Mouse (Mus musculus): ENCODE measurements around the gene Tmco1.

Gene Tmco1

GRCm38 (mm10) chr1:167363322-167363721, 55.1 kb downstream of the Tmco1 start:
- H3K36me3 ChIP-seq (ENCODE audit: control insufficient read depth, insufficient read depth, low read length, poor library complexity, severe bottlenecking) = peaks cover 11% of the 10 kb centered on the region; the same call in 1 of the 2 replicates
- no peaks in the 10 kb centered on the region for H3K27me3 ChIP-seq (ENCODE audit: control insufficient read depth, insufficient read depth, low read length, poor library complexity, severe bottlenecking)
- no peak for DNase-seq (ENCODE audit: low read depth, low spot score)

DNA sequence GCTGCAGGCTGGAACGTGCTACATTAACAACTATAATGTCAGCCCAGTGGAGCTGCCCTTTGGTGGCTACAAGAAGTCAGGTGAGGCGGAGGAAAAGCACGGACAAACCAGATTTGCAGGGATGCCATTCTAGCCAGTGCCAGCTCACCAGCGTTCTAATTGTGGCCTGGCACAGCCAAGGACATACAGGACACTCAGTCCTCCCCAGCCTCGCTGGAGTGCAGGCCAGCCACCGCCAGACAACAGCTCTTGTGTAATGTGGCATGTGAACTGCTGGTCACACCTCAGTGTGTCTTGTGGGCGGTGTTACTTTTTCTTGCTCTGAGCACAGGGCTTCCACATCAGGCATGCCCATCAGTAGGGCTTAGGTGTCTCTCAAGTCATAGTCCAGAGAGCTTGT, 57.6 kb downstream of the Tmco1 start:
- Histone ChIP-seq H3K27me3 (ENCODE audit: control insufficient read depth, insufficient read depth, low read length, poor library complexity, severe bottlenecking) (no peaks in the 10 kb centered on the region), H3K36me3 (ENCODE audit: control insufficient read depth, insufficient read depth, low read length, poor library complexity, severe bottlenecking) (peaks cover 2% of the 10 kb centered on the region; the same call in 1 of the 2 replicates)
- DNase-seq (ENCODE audit: low read depth, low spot score) = no peak

DNA sequence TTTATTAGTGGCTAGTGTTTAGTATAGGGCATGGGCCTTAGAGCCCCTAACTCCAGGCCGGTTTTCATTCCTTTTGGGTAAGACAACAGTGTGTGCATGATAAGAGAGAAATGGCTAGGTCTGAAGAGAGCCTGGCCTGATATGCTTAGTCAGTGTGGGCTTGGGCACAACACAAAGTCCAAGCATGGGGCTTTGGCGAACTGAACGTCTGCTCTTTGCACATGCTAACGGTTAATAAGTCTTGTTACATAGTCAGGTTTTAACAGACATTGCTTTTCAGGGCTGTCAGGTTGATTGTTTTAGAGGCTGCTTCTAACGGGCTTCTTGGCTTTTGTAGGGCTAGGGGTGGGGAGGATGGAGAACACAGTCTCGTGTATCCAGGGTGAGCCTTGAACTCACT, 58.4 kb downstream of the Tmco1 start:
- Histone ChIP-seq H3K36me3 (ENCODE audit: control insufficient read depth, insufficient read depth, low read length, poor library complexity, severe bottlenecking) (peaks cover 2% of the 10 kb centered on the region; the same call in 1 of the 2 replicates), H3K27me3 (ENCODE audit: control insufficient read depth, insufficient read depth, low read length, poor library complexity, severe bottlenecking) (no peaks in the 10 kb centered on the region)
- no peak for DNase-seq (ENCODE audit: low read depth, low spot score)

DNA sequence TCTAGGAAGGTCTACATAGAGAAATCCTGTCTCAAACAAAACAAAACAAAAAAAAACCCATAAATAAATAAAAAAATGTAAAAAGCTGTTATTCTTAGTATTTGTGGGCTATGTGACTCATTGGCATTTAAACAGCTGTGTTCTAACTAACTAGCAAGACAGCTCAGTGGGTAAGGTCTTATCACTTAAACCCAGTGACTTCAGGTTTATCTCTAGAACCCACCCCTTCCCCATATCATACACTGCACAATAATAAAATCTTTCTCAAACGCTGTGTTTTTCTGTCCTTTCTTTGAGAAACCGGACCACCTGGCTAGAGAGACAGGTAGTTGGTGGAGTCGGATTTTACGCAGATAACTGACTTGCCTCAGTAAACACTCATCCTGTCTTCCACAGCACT, 59.8 kb downstream of the Tmco1 start:
- Histone ChIP-seq H3K36me3 (ENCODE audit: control insufficient read depth, insufficient read depth, low read length, poor library complexity, severe bottlenecking) (peaks cover 2% of the 10 kb centered on the region; the same call in 1 of the 2 replicates), H3K27me3 (ENCODE audit: control insufficient read depth, insufficient read depth, low read length, poor library complexity, severe bottlenecking) (no peaks in the 10 kb centered on the region)
- no peak for DNase-seq (ENCODE audit: low read depth, low spot score)

GRCm38 (mm10) chr1:167368513-167368912, 60.3 kb downstream of the Tmco1 start:
- Histone ChIP-seq H3K36me3 (ENCODE audit: control insufficient read depth, insufficient read depth, low read length, poor library complexity, severe bottlenecking) (peaks cover 2% of the 10 kb centered on the region; the same call in 1 of the 2 replicates), H3K27me3 (ENCODE audit: control insufficient read depth, insufficient read depth, low read length, poor library complexity, severe bottlenecking) (no peaks in the 10 kb centered on the region)
- no peak for DNase-seq (ENCODE audit: low read depth, low spot score)

DNA sequence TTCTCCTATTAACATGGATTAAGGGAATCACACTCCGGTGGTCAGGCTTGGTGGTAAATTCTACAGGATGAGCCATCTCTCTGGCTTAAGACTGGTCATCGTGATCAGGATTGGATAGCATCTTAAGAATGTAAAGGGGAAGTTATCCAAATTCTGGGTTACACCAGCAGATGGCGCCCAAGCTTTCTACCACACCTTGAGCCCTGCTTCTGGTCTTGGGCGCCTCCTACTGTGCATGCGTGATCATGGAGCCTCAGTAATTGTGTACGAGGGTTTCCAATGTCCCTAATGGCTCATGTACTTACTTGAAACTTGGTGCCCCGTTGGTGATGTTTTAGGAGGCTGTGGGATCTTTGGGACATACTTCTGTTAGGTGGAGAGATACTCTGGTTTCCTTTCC, 61.7 kb downstream of the Tmco1 start:
- H3K36me3 ChIP-seq (ENCODE audit: control insufficient read depth, insufficient read depth, low read length, poor library complexity, severe bottlenecking) = no peaks in the 10 kb centered on the region; the same call in 1 of the 2 replicates
- no peaks in the 10 kb centered on the region for H3K27me3 ChIP-seq (ENCODE audit: control insufficient read depth, insufficient read depth, low read length, poor library complexity, severe bottlenecking)

DNA sequence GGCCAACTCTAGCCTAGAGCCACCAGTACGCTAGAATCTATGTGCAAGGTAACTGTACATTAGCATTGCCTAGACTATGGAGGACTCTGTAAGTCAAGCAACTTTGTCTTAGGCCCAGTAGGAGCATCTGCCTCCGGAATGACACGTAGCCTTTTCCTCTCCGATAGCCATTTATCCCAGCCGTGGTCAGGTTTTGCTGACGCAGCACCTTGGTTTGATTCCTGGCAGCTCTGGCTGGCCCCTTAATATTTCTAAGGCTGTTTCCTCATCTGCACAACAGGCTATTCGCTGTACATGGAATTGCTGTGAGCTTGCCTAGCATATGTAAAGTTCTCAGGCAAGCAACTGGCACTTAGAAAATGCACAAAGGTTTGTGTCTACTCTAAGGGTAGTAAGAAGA, 64.6 kb downstream of the Tmco1 start:
- DNase-seq (ENCODE audit: low read depth, low spot score) = no peak
- H3K36me3 ChIP-seq (ENCODE audit: control insufficient read depth, insufficient read depth, low read length, poor library complexity, severe bottlenecking) = no peaks in the 10 kb centered on the region
- no peaks in the 10 kb centered on the region for H3K27me3 ChIP-seq (ENCODE audit: control insufficient read depth, insufficient read depth, low read length, poor library complexity, severe bottlenecking)

More for the DNA sequence above, 61.7 kb downstream of the Tmco1 start:
- peak; percentile 95 for DNase-seq (ENCODE audit: low read depth, low spot score)

GRCm38 (mm10) chr1:167374003-167374784, 66.0 kb downstream of the Tmco1 start:
- DNase-seq (ENCODE audit: low read depth, low spot score) = peak; percentile 84
- H3K27me3 ChIP-seq (ENCODE audit: control insufficient read depth, insufficient read depth, low read length, poor library complexity, severe bottlenecking) = no peaks in the 10 kb centered on the region
- no peaks in the 10 kb centered on the region for H3K36me3 ChIP-seq (ENCODE audit: control insufficient read depth, insufficient read depth, low read length, poor library complexity, severe bottlenecking)

DNA sequence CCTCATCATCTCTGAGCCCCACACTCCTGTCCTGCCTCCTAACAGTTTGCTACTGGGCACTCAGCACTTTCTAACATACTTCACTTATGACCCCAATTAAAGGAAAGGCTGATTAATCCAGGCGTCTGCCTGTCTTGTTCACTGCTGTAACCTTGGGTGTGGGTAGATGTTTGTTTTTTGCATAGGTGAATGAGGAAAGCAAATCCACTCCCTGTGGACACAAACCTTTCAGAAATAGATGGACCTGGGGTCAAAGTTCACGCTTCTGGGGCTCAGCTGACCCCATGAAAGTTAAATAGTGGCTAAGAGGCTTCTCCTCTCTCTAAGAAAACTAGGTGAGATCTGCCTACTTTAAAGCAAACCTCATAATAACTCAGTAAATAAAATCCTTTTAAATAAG, 66.8 kb downstream of the Tmco1 start:
- Histone ChIP-seq H3K36me3 (ENCODE audit: control insufficient read depth, insufficient read depth, low read length, poor library complexity, severe bottlenecking) (no peaks in the 10 kb centered on the region), H3K27me3 (ENCODE audit: control insufficient read depth, insufficient read depth, low read length, poor library complexity, severe bottlenecking) (no peaks in the 10 kb centered on the region)
- DNase-seq (ENCODE audit: low read depth, low spot score) = no peak

DNA sequence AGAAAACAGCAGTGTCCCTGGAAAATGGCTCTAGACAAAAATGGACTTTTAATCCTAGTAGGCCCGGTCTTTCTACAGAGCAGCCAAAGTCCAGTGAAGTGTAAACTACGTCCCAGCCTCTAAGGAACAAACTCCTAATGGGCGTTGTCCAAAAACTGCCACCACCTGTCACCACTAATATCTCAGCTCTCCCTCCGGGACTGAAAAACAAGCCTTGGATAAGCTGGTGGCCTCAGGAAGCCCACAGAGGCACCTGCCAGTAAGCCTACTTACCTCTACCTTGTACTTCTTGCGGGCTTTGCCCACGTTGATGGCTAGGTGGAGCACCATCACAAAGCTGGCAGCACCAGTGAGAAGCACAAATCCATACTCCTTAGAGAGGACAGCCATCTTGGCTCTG, 69.8 kb downstream of the Tmco1 start:
- no peaks in the 10 kb centered on the region for H3K27me3 ChIP-seq (ENCODE audit: control insufficient read depth, insufficient read depth, low read length, poor library complexity, severe bottlenecking)
- H3K36me3 ChIP-seq (ENCODE audit: control insufficient read depth, insufficient read depth, low read length, poor library complexity, severe bottlenecking) = no peaks in the 10 kb centered on the region
- no peak for DNase-seq (ENCODE audit: low read depth, low spot score)

DNA sequence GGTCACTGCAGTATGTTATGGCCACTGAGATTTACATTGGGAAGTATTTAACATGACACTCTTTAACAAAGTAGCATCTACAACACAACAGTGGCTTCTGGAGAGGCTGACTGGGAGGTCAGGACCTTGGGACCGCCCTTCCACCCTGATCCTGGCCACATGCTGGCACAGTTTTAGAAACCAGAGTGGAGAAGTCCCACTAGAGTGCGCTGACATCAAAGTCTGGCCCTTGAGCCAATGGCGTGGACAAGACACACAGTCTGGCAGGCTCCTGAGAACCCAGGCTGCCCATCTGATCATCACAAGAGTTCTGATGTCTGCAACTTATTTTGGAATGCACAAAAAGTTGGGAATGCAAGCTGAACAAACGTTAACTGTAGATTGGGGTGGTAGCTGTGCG, 71.6 kb downstream of the Tmco1 start:
- no peak for DNase-seq (ENCODE audit: low read depth, low spot score)
- H3K27me3 ChIP-seq (ENCODE audit: control insufficient read depth, insufficient read depth, low read length, poor library complexity, severe bottlenecking) = no peaks in the 10 kb centered on the region
- H3K36me3 ChIP-seq (ENCODE audit: control insufficient read depth, insufficient read depth, low read length, poor library complexity, severe bottlenecking) = no peaks in the 10 kb centered on the region

DNA sequence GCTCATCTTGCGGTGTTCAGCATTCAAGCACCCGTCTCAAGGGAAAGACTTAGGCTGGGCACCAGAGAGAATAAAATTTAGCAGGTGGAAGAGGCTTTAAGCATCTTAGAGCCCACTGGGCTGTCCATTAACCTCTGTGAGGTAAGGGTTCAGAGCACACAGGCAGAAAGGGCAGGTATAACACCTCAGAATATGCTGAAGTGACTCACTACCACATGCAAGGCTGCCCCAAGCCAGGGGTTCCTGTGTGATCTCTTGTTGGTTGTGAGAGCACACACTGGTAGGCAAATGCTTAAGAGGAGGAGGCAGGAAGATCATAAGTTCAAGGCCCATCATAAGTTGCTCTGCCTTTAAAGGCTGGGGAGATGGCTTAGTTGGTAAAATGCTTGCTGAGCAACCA, 72.0 kb downstream of the Tmco1 start:
- Histone ChIP-seq H3K36me3 (ENCODE audit: control insufficient read depth, insufficient read depth, low read length, poor library complexity, severe bottlenecking) (no peaks in the 10 kb centered on the region), H3K27me3 (ENCODE audit: control insufficient read depth, insufficient read depth, low read length, poor library complexity, severe bottlenecking) (no peaks in the 10 kb centered on the region)
- DNase-seq (ENCODE audit: low read depth, low spot score) = no peak

- Histone ChIP-seq H3K36me3 (ENCODE audit: control insufficient read depth, insufficient read depth, low read length, poor library complexity, severe bottlenecking) (no peaks in the 10 kb centered on the region), H3K27me3 (ENCODE audit: control insufficient read depth, insufficient read depth, low read length, poor library complexity, severe bottlenecking) (no peaks in the 10 kb centered on the region)
- DNase-seq (ENCODE audit: low read depth, low spot score) = no peak
These were observed 73.2 kb downstream of the Tmco1 start for GRCm38 (mm10) chr1:167381050-167382015.

DNA sequence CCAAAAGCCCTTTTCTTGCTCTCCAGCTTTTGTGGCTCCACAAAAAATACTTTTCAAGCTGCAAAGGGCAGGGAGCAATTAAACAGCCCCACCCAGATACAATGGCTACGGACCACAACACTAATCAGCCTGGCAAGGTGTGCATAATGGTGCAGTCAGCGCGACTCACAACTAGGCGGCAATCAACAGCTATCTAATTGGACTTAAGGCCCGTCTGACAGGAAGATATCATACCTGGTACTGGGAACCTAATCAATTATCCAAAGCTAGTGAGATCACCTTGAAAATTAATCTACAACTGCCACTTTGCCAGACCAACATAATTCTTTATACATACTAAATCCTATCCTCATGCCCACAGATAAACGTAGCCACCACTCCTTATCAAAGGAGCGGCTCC, 74.1 kb downstream of the Tmco1 start:
- Histone ChIP-seq H3K36me3 (ENCODE audit: control insufficient read depth, insufficient read depth, low read length, poor library complexity, severe bottlenecking) (no peaks in the 10 kb centered on the region), H3K27me3 (ENCODE audit: control insufficient read depth, insufficient read depth, low read length, poor library complexity, severe bottlenecking) (no peaks in the 10 kb centered on the region)
- no peak for DNase-seq (ENCODE audit: low read depth, low spot score)

- H3K27me3 ChIP-seq (ENCODE audit: control insufficient read depth, insufficient read depth, low read length, poor library complexity, severe bottlenecking) = no peaks in the 10 kb centered on the region
- DNase-seq (ENCODE audit: low read depth, low spot score) = no peak
- H3K36me3 ChIP-seq (ENCODE audit: control insufficient read depth, insufficient read depth, low read length, poor library complexity, severe bottlenecking) = no peaks in the 10 kb centered on the region
These were observed 74.6 kb downstream of the Tmco1 start for GRCm38 (mm10) chr1:167382763-167383162.
